Mouse (Mus musculus) gastrocnemius, adult 2 months (tissue): ENCODE results near the gene Rspry1. TPM values are rescaled to one million over a fixed set of nuclear protein-coding genes. Genes with fewer than 3 reads are reported as not detected.

Experiments used
- DNase-seq: peaks from one replicate; pipeline ENCODE4 v3.0.0; 2022
- H3K27ac ChIP-seq: fragments of 200-600 bp; 2 replicates; pipeline ENCODE4 v1.8.1; 2022; ENCODE audit warnings: mild to moderate bottlenecking
- H3K4me3 ChIP-seq: fragments of 200-600 bp; 2 replicates; pipeline ENCODE4 v1.8.1; 2022; ENCODE audit warnings: mild to moderate bottlenecking, moderate library complexity
- CTCF ChIP-seq: fragments of 200-600 bp; IDR thresholded peaks from 2 replicates; pipeline ENCODE4 v1.8.1; 2022; ENCODE audit warnings: antibody characterized with exemption, mild to moderate bottlenecking, moderate library complexity
- intact Hi-C: fragments of 180-260 bp; cut with DNase I; formaldehyde crosslinking; loops from one replicate; pipeline ENCODE4 v1.15.1; 2025
- total RNA-seq, 2 experiments: library from RNA; stranded (reverse); gene quantifications; 2 replicates each; pipeline ENCODE4 v1.2.3; 2021

The Rspry1 gene
- total RNA-seq, 2 experiments from 2014 or later: 8.5 to 10.8 TPM

GRCm38 (mm10) chr8:94666456-94667308, 64.9 kb downstream of the Rspry1 start, which contains the start of gene Arl2bp:
Gene Arl2bp (plus strand): TSS chr8:94666600.
- no peak for TF ChIP-seq CTCF
- H3K27ac ChIP-seq: peak within 1 kb of the TSS; percentile 94
- intact Hi-C loops: loop anchor here (5.0 kb wide), 1 partner anchor 36 kb away; no protein-coding TSS in a partner anchor
- peak within 1 kb of the TSS; percentile 89 for H3K4me3 ChIP-seq
- DNase-seq: peak; percentile 97

- Histone ChIP-seq H3K27ac (peak overlapping the region; percentile 21; the same call in 1 of the 2 replicates), H3K4me3 (no peak overlapping the region)
- intact Hi-C loops: no loop called here
- DNase-seq: no peak
- no peak for TF ChIP-seq CTCF
Observed at GRCm38 (mm10) chr8:94674384-94674783, 72.6 kb downstream of the Rspry1 start.

- no peak for TF ChIP-seq CTCF
- intact Hi-C loops: no loop called here
- Histone ChIP-seq H3K4me3 (no peak overlapping the region), H3K27ac (no peak overlapping the region; the same call in 1 of the 2 replicates)
- DNase-seq: no peak
Observed at GRCm38 (mm10) chr8:94675923-94676322, 74.2 kb downstream of the Rspry1 start.

GRCm38 (mm10) chr8:94678582-94678981, 76.8 kb downstream of the Rspry1 start:
- intact Hi-C loops: no loop called here
- Histone ChIP-seq H3K27ac (peak overlapping the region; percentile 84), H3K4me3 (peak overlapping the region; percentile 48)
- no peak for TF ChIP-seq CTCF
- no peak for DNase-seq

- DNase-seq: no peak
- Histone ChIP-seq H3K27ac (no peak overlapping the region), H3K4me3 (no peak overlapping the region)
- intact Hi-C loops: no loop called here
- peak; percentile 20; the same call in 1 of the 2 replicates for TF ChIP-seq CTCF
Observed at GRCm38 (mm10) chr8:94680414-94680813, 78.7 kb downstream of the Rspry1 start.

GRCm38 (mm10) chr8:94682732-94683524, 81.2 kb downstream of the Rspry1 start:
- no peak for DNase-seq
- TF ChIP-seq CTCF: no peak
- intact Hi-C loops: no loop called here

GRCm38 (mm10) chr8:94684287-94684686, 82.5 kb downstream of the Rspry1 start:
- intact Hi-C loops: no loop called here
- H3K27ac ChIP-seq: no peak overlapping the region
- DNase-seq: no peak
- TF ChIP-seq CTCF: no peak
- H3K4me3 ChIP-seq: no peak overlapping the region

More at GRCm38 (mm10) chr8:94682732-94683524, 81.2 kb downstream of the Rspry1 start:
- Histone ChIP-seq H3K27ac (peak overlapping the region; percentile 40), H3K4me3 (no peak overlapping the region)

GRCm38 (mm10) chr8:94685953-94686352, 84.2 kb downstream of the Rspry1 start:
- DNase-seq: peak; percentile 75
- H3K27ac ChIP-seq: peak overlapping the region; percentile 62
- no peak for TF ChIP-seq CTCF
- H3K4me3 ChIP-seq: 0 out of 2 replicates have a peak overlapping the region, but pooled peaks have one; percentile 24
- intact Hi-C loops: loop anchor here (5.0 kb wide), 1 partner anchor 89 kb away; no protein-coding TSS in a partner anchor

GRCm38 (mm10) chr8:94694701-94695100, 93.0 kb downstream of the Rspry1 start:
- no peak for TF ChIP-seq CTCF
- H3K4me3 ChIP-seq: no peak overlapping the region; the same call in 1 of the 2 replicates
- intact Hi-C loops: no loop called here
- no peak for DNase-seq
- no peak overlapping the region for H3K27ac ChIP-seq

GRCm38 (mm10) chr8:94695341-94695993, 93.7 kb downstream of the Rspry1 start:
- intact Hi-C loops: no loop called here

GRCm38 (mm10) chr8:94695994-94696384, 94.3 kb downstream of the Rspry1 start, which contains the start of gene Pllp:
Gene Pllp (minus strand): TSS chr8:94696278.
- intact Hi-C loops: no loop called here
- H3K4me3 ChIP-seq: peak within 1 kb of the TSS; percentile 69
- no peak for TF ChIP-seq CTCF

More at GRCm38 (mm10) chr8:94695341-94695993, 93.7 kb downstream of the Rspry1 start:
- no peak for TF ChIP-seq CTCF
- DNase-seq: no peak
- peak overlapping the region; percentile 54 for H3K27ac ChIP-seq
- H3K4me3 ChIP-seq: peak overlapping the region; percentile 69

GRCm38 (mm10) chr8:94696566-94696965, 94.8 kb downstream of the Rspry1 start:
- H3K27ac ChIP-seq: no peak overlapping the region
- intact Hi-C loops: no loop called here
- H3K4me3 ChIP-seq: peak overlapping the region; percentile 69
- no peak for TF ChIP-seq CTCF
- no peak for DNase-seq

More at GRCm38 (mm10) chr8:94695994-94696384, 94.3 kb downstream of the Rspry1 start, which contains the start of gene Pllp:
- H3K27ac ChIP-seq: peak within 1 kb of the TSS; percentile 54
- peak; percentile 58 for DNase-seq
